Mouse (Mus musculus) spleen, postnatal 10 days (tissue): ENCODE measurements around the gene Cebpe.
A peak's percentile ranks its signal among the peaks of the same experiment; 100 is the strongest.

Experiments
- DNase-seq, 2 experiments: peaks; one replicate each; pipeline ENCODE4 v3.0.0; 2021 to 2022; ENCODE audit warnings: low spot score in 2 of 2

The Cebpe gene

DNA sequence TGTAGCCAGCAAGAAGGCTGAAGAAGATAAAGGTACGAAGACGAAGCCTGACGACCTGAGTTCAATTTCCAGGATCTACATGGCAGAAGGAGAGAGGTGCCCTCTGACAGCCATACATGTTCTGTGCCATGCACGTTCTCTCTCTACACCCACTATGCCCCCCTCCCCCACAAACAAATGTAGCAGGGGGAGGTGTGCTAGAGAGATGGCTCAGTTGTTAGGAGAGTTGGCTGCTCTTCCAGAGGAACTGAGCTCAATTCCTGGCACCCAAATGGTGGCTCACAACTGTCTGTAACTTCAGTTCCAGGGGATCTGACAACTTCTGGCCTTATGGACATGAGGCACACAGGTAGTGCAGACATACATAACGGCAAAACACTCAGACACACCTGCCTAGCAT is 35.7 kb downstream of the Cebpe start:
- DNase-seq, result no peak

DNA sequence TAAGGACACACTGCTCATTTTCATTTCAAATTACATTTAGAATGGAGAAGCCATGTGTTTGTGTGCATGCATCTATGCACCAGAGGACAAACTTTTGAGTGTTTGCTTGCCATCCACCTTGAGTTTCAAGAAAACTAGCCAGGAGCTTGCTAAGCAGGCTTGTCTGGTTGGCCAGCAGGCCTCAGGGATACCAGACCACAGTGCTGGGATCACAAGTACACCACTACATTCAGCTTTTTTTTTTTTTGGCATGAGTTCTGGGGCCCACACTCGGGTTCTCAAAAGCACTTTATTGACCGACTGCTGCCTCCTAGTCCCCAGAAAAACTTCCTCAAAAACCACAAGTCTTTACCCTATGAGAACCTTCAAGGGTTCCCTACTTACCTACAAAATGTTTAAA is 37.7 kb downstream of the Cebpe start:
- DNase-seq, result no peak

DNA sequence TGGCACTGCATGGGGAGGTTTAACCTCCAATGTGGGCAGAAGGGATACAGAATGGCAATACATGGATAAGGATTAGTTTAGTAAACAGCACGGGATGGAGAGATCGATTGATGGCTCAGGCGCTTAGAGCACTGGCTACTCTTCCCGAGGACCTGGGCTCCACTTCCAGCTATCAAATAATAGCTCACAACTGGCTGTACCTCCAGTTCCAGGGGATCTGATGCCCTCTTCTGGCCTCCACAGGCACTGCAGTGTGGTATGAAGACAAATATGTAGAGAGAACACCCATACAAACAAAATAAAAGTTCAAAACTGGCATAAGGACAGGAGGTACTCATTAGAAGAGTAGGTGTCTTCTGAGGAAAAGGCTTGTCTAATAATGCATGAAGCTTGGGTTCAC is 42.6 kb downstream of the Cebpe start:
- DNase-seq, result peak; percentile 52 to 78

DNA sequence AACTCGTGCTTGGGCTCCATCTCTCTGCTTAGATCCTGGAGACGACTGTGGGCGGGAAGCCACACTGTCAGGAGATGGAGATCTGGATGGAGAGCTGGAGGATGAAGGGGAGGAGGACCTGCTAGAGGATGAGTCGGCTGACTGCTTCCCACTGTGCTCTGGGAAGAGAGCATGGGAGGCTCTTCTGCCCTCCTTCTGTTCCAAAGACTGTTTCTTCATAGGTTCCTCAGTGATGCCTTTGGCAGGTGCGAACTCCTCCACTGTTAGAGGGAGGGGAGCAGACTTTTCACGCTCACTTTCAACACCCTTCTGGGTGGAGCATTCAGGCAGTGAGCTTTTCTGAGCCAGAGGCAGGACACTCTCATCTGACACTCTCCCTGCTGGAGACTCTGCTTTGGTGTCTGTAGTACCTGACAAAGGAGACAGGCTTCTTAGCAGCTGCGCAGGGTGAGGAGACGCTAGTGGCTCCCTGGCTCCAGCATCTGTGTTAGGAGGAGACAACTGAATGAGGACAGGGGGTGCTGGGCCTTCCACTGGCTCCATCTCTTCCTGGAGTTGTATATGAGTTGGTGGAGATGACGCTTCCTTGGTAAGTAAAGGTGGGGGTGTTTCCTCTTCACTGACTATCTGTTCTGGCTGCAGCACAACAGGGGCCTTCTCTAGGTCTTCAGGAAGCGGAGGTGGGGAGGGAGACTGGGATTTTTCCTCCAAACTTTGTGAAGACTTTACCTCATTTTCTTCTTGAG is 47.3 kb downstream of the Cebpe start:
- DNase-seq, result no peak
